Comparison of ENCODE assay signal across 8 mouse cellular contexts in the genomic region with DNA sequence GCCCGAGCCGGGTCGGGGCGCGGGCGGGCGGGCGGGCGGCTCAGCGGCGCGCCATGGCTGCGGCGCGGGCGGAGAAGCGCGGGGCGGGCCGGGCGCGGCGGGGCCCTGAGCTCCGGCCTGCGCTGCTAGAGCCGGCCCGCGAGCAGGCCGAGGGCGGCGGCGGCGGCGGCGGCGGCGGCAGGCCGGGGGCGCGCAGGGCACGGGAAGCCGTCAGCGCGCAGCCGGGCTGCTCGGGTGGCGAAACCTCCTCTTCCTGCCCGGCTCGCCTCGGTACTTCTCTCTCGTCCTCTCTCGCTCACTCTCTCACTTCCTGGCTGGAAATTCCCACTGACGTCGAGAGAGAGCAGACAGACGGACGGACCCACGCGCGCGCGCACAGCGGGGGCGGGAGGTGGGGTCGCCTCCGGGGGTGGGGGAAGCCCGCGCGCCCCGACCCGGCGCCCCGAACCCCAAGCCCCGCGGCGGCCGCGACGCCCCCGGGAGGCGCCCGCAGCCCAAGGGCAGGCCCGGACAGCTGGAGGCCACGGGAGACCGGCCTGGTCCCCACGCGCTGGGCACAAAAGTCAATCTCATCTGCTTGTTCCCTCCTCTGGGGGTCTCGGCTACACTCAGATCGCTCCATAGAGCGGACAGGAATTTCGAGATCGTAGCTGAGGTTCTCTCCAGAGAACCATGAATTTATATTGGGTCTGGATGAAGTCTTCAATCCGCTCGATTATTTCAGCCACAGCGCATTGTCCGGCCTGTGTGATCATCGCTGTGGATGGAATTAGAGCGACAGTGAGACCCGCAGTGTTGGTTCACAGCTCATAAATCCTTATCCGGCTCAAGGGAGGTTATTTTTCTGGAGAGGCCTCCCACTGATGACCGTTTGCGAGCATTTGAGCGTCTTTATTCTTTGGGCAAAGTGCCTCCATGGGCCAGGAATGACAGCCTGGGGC. TPM values are rescaled to one million over a fixed set of nuclear protein-coding genes. Genes with fewer than 3 reads are reported as not detected.
A peak's percentile ranks its signal among the peaks of the same experiment; 100 is the strongest.
DNase-seq lines count a peak whose midpoint lies in the region; ATAC-seq and TF ChIP-seq lines count a peak whose summit lies in the region.

Gene Nfkb1, minus strand, starts transcription at position 357 of the 941 bp plus-strand sequence.

- ATAC-seq in common myeloid progenitor, adult 5-6 weeks (replicated peaks; ENCODE audit: low read depth, poor library complexity, severe bottlenecking) = peak; percentile 55
- peak; percentile 86 for ATAC-seq in hindbrain, postnatal 0 days

- WGBS in hindbrain, postnatal 0 days = under 1% methylated on average over 40 of the region's 102 CpGs

- intact Hi-C loops in left cerebral cortex, postnatal 10 days (cut with DNase I) = loop anchor here (5.0 kb wide), 1 partner anchor 64 kb away; no protein-coding TSS in a partner anchor

- TF ChIP-seq CTCF in hindbrain, postnatal 0 days (IDR thresholded peaks at IDR 0.05; ENCODE audit: low read depth) = no peak

- H3K9ac ChIP-seq in hindbrain, postnatal 0 days (replicated peaks; ENCODE audit: low read length) = peak within 1 kb of the TSS; percentile 83

- peak; percentile 88 for DNase-seq in T-cell, adult 2 months (ENCODE audit: low spot score)
- peak; percentile 66 for DNase-seq in gastrocnemius, postnatal 10 days
- peak; percentile 70 for DNase-seq in hindbrain, postnatal 0 days (ENCODE audit: low spot score)
- peak; percentile 47 to 77 for DNase-seq in left cerebral cortex, postnatal 10 days (ENCODE audit: extremely low spot score in 1 of 2, low spot score in 2 of 2)
- DNase-seq in right cerebral cortex, adult 2 months (ENCODE audit: low spot score in 2 of 2) = peak; percentile 47 to 60
- peak; percentile 59 for DNase-seq in urinary bladder, postnatal 25 days (ENCODE audit: low spot score)

- H3K27ac ChIP-seq in hindbrain, postnatal 0 days = peak within 1 kb of the TSS; percentile 95

- no peaks in the 10 kb centered on the region for H3K27me3 ChIP-seq in hindbrain, postnatal 0 days (ENCODE audit: insufficient read depth, low read length)
- no peaks in the 10 kb centered on the region for H3K27me3 ChIP-seq in megakaryocyte, embryonic 14.5 days (replicated peaks)

- H3K36me3 ChIP-seq in hindbrain, postnatal 0 days (ENCODE audit: insufficient read depth, low read length) = no peaks in the 10 kb centered on the region
- H3K36me3 ChIP-seq in megakaryocyte, embryonic 14.5 days (replicated peaks; ENCODE audit: low read length) = no peaks in the 10 kb centered on the region

- H3K9me3 ChIP-seq in hindbrain, postnatal 0 days (ENCODE audit: low read length) = no peaks in the 10 kb centered on the region
- H3K9me3 ChIP-seq in megakaryocyte, embryonic 14.5 days = no peaks in the 10 kb centered on the region

- peaks cover 18% of the 10 kb centered on the region for H3K4me1 ChIP-seq in hindbrain, postnatal 0 days (ENCODE audit: insufficient read depth, low read length)
- peaks cover 82% of the 10 kb centered on the region for H3K4me1 ChIP-seq in megakaryocyte, embryonic 14.5 days

- peak within 1 kb of the TSS; percentile 72 for H3K4me2 ChIP-seq in hindbrain, postnatal 0 days (ENCODE audit: low read depth, low read length)

- H3K4me3 ChIP-seq in hindbrain, postnatal 0 days (ENCODE audit: low read length) = peak within 1 kb of the TSS; percentile 59
- H3K4me3 ChIP-seq in megakaryocyte, embryonic 14.5 days (replicated peaks) = peak within 1 kb of the TSS; percentile 98

RNA-seq across cellular contexts. Expression of gene Nfkb1, which starts in this region (rescaled TPM):
- 121 and 126 TPM in 2 replicates for total RNA-seq in common myeloid progenitor, adult 5-6 weeks (2017)
- total RNA-seq in gastrocnemius, postnatal 10 days (2021) = 10 to 100 TPM; 23.5 to 28.7 TPM
- 21.9 and 40.1 TPM in 2 replicates for total RNA-seq in hindbrain, postnatal 0 days (2014; rRNA removed)
- polyA plus RNA-seq in hindbrain, postnatal 0 days (2015; fragmentation: Nextera tagmentation; extraction: Ambion mirVana) = 5.0 and 5.1 TPM in 2 replicates
- 10 to 100 TPM; 16.9 to 18.3 TPM for total RNA-seq in left cerebral cortex, postnatal 10 days (2021)
- polyA plus RNA-seq in megakaryocyte, embryonic 14.5 days (2012; ENCODE audit: insufficient read depth, low replicate concordance) = 20.8 and 39.8 TPM in 2 replicates

Comparison
In these comparisons a context has a peak if more than half of its experiments do, and no peak if none do; other contexts are left out.
1. Peak in every context shown above with its lines: DNase-seq, ATAC-seq, H3K4me3 ChIP-seq and H3K27ac ChIP-seq.